Mouse (Mus musculus): ENCODE measurements around the gene Habp4.

DNA sequence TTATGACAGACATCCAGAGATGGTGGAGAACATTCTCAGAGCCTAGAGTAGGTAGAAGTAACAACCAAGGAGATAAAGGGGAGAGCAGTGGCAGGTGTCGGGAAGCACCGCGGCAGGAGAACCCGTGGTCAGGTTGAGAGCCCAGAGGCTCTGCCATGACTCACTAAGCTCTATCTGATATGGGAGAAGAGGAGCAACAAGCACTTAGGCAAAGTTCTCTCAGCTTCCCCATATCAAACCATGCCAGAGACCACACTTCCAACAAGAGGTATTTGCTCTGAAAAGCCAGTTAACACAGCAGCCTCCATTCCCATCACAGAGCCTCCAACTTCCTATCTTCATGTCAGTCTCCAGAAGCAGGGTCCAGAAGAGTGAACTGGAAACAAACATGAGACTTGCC is 39.3 kb downstream of the Habp4 start:
- TF ChIP-seq CTCF (IDR thresholded peaks at IDR 0.05; ENCODE audit: low read depth, low read length) (no peak), TAL1 (conservative IDR thresholded peaks at IDR 0.05; ENCODE audit: low read depth, low read length) (no peak), GATA1 (IDR thresholded peaks at IDR 0.05; ENCODE audit: borderline replicate concordance, low read length) (no peak), POLR2AphosphoS5 (IDR thresholded peaks at IDR 0.05; ENCODE audit: insufficient replicate concordance, low read depth, low read length) (no peak), GATA2 (IDR thresholded peaks at IDR 0.05; ENCODE audit: borderline replicate concordance, low read depth, low read length) (no peak)
